Mouse (Mus musculus) forebrain, embryonic 10.5 days (tissue): ENCODE measurements around the gene Il4ra. TPM values are rescaled to one million over a fixed set of nuclear protein-coding genes. Genes with fewer than 3 reads are reported as not detected.

ENCODE experiments used
- DNase-seq: peaks from one replicate; pipeline ENCODE4 v3.0.0-alpha.2; 2017; ENCODE audit warnings: low spot score; ENCODE audit errors: extremely low spot score
- H3K27ac ChIP-seq: fragments of 300-500 bp; sonication (generic); 2 replicates; pipeline ENCODE4 v1.5.1; 2016; ENCODE audit warnings: mild to moderate bottlenecking
- H3K27me3 ChIP-seq: fragments of 300-500 bp; sonication (generic); 2 replicates; pipeline ENCODE4 v1.6.1; 2016; ENCODE audit warnings: mild to moderate bottlenecking; ENCODE audit not compliant: poor library complexity, severe bottlenecking
- H3K36me3 ChIP-seq: fragments of 300-500 bp; sonication (generic); replicated peaks from 2 replicates; pipeline ENCODE4 v1.6.1; 2016; ENCODE audit warnings: mild to moderate bottlenecking, moderate library complexity
- H3K4me1 ChIP-seq: fragments of 300-500 bp; sonication (generic); 2 replicates; pipeline ENCODE4 v1.6.1; 2016
- H3K4me3 ChIP-seq: fragments of 300-500 bp; sonication (generic); 2 replicates; pipeline ENCODE4 v1.5.1; 2016; ENCODE audit warnings: mild to moderate bottlenecking, moderate library complexity
- H3K9me3 ChIP-seq: fragments of 300-500 bp; sonication (generic); 2 replicates; pipeline ENCODE4 v1.6.1; 2016; ENCODE audit warnings: mild to moderate bottlenecking, moderate library complexity
- WGBS: fragments of 180-500 bp; shearing (Covaris S2); methylation state at CpG from one replicate; pipeline ENCODE4 v1.1.7; 2016; 5-methylcytosine and 5-hydroxymethylcytosine counted together
- polyA plus RNA-seq: library from polyadenylated mRNA; unstranded; fragments of >200 nt; fragmentation: Nextera tagmentation; extraction: Ambion mirVana; gene quantifications from 2 replicates; pipeline ENCODE4 v1.2.1, GENCODE M21; 2016

The Il4ra gene
- polyA plus RNA-seq, 1 experiment from 2014 or later, result 4.0 TPM

DNA sequence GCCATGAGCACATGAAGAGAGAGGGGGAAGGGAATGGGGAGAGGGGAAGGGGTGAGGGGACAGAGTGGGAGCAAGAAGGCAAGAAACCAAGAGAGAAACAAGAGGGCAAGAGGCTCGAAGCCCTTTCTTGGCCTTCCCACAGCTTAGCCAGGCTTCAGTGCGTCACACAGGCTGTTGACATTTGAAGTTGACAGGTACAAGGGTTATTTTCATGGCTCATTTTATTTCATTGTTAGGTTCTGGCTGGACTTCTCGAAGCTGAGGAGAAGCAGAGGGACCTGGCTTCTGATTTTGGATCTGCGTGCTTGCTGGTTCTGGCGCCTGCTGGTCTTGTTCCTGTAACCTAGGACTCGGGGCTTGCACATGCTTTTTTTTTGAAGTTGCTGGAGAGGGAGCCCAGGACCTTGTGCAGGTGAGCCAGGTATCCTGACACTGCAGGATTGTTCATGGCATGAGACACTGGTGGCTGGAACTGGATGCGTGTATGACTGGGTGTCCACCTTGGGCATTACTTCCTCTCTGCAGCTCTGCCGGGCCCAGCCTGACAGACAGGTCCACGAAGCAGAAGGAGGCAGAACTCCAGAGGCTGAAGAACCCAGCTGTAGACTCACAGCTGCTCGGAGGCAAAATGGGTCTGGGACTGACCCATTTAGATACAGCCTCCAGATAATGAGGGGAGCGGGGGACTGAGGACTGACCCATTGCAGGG is 12.6 kb downstream of the Il4ra start:
- H3K9me3 ChIP-seq, result no peaks in the 10 kb centered on the region
- DNase-seq, result no peak
- 83% methylated on average over 11 of the region's 11 CpGs for whole genome bisulfite sequencing
- H3K4me1 ChIP-seq, result peaks cover 17% of the 10 kb centered on the region
- no peak overlapping the region for H3K27ac ChIP-seq
- no peaks in the 10 kb centered on the region for H3K27me3 ChIP-seq
- no peak overlapping the region for H3K4me3 ChIP-seq
- H3K36me3 ChIP-seq, result no peaks in the 10 kb centered on the region

DNA sequence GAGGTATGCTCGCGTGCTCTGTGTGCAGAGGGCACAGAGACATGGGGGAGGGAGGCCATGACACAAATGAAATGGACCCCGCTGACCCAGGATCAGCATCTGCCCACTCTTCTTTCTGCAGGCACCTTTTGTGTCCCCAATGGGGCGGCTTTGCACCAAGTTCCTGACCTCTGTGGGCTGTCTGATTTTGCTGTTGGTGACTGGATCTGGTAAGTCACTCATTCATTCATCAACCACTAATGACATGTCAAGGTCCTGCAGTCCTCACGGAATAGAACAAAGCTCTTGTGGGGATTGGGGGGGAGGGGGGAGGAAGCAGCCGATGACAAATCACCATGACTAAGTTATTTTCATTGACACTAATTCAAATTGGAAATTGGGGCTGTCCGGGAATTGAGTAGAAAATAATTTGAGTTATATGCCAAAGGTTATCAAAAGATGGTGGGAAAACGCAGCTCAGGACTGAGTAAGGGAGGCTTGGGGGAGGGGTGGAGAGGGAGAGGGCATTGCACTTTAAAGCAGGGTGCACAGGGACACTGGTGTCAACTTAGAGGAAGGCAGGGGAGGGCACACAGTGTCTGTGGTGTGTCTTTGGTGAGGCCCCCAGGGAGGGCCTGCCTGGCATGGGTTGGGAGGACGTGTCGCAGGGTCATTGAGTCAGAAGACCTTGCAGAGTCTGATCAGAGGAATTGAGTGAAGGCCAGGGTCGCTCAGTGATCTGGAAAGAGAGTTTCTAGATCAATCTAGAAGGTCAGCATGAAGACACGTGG is 13.8 kb downstream of the Il4ra start:
- Histone ChIP-seq H3K27me3 (no peaks in the 10 kb centered on the region), H3K36me3 (0 out of 2 replicates have a peak, but pooled peaks cover 3% of the 10 kb centered on the region), H3K9me3 (no peaks in the 10 kb centered on the region), H3K4me3 (no peak overlapping the region), H3K4me1 (peaks cover 17% of the 10 kb centered on the region), H3K27ac (no peak overlapping the region)
- DNase-seq, result no peak
- WGBS, result 79% methylated on average over 12 of the region's 12 CpGs

DNA sequence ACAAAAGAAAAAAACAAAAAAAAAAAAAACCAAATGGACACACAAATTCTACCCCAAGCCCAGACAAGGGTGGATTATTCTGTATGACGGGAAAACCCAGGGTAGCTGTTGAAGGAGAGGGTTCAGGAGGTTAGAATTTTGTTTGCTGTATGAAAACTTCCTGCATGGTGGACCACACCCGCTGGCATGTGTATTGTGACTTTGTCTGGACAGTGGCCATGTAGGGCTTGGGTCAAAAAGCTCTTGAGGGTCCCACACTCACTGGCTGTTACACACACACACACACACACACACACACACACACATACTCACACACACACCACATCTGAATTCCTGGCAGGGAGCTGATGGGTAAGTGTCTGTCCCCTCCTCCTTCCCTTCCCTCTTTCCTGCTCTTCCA is 14.5 kb downstream of the Il4ra start:
- H3K4me1 ChIP-seq, result peaks cover 17% of the 10 kb centered on the region
- H3K4me3 ChIP-seq, result no peak overlapping the region
- no peak overlapping the region for H3K27ac ChIP-seq
- H3K9me3 ChIP-seq, result no peaks in the 10 kb centered on the region
- DNase-seq, result no peak
- WGBS, result 92% methylated on average over 2 of the region's 2 CpGs
- 0 out of 2 replicates have a peak, but pooled peaks cover 3% of the 10 kb centered on the region for H3K36me3 ChIP-seq
- no peaks in the 10 kb centered on the region for H3K27me3 ChIP-seq

DNA sequence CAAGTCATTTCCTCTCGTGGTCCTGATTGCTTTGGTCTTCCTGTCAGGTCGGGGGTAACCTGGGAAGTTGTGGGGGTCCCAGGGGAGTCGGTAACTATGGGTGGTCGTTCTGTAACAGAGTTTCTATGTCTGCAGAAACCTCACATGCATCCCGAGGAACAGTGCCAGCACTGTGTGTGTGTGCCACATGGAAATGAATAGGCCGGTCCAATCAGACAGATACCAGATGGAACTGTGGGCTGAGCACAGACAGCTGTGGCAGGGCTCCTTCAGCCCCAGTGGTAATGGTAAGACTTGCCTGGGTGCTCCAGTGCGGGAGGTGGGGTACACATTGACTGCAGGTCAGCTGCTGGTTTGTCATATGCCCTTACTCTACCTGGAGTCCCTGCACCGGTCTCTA is 17.0 kb downstream of the Il4ra start:
- Histone ChIP-seq H3K27me3 (no peaks in the 10 kb centered on the region), H3K27ac (no peak overlapping the region), H3K36me3 (0 out of 2 replicates have a peak, but pooled peaks cover 3% of the 10 kb centered on the region), H3K9me3 (no peaks in the 10 kb centered on the region), H3K4me3 (no peak overlapping the region), H3K4me1 (peaks cover 21% of the 10 kb centered on the region)
- 92% methylated on average over 8 of the region's 8 CpGs for WGBS
- no peak for DNase-seq

DNA sequence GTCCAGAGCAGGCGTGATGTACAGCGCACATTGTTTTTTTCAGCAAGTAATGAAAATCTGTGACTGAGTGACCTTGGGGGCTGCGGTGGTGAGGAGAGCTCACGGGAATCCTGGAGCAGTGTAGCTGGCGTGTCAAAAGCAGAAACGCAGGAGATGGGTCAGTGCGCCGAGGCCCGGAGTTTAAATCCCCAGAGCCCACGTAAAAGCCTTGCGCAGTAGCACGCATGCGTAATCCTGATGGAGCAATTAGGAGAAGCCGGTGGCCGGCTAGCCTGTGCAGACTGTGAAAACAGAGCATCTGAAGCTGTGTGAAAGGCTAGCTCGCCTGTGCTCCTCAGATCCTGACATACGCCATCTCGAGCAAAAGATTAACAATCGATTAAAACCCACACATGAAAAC is 20.0 kb downstream of the Il4ra start:
- no peak overlapping the region for H3K27ac ChIP-seq
- 90% methylated on average over 19 of the region's 19 CpGs for WGBS
- 0 out of 2 replicates have a peak, but pooled peaks cover 3% of the 10 kb centered on the region for H3K36me3 ChIP-seq
- 0 out of 2 replicates have a peak, but pooled peaks cover 7% of the 10 kb centered on the region for H3K4me1 ChIP-seq
- no peaks in the 10 kb centered on the region for H3K27me3 ChIP-seq
- no peak overlapping the region for H3K4me3 ChIP-seq
- H3K9me3 ChIP-seq, result no peaks in the 10 kb centered on the region
- DNase-seq, result no peak

DNA sequence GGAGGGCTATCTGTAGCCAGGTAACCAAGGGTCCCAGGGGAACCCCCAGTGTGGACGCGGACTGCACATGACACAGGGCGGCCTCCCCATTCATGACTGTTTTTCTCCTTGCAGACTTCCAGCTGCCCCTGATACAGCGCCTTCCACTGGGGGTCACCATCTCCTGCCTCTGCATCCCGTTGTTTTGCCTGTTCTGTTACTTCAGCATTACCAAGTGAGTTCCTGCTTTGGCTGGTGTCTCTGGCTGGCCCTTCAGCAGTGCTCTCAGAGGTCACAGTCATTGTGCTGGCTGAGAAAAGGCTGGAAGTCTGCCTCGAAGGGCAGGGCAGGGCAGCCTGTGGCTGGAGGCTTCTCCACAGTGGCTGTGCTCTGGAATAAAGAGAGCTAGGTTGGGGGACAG is 20.8 kb downstream of the Il4ra start:
- Histone ChIP-seq H3K9me3 (no peaks in the 10 kb centered on the region), H3K4me3 (no peak overlapping the region), H3K27ac (no peak overlapping the region), H3K4me1 (0 out of 2 replicates have a peak, but pooled peaks cover 7% of the 10 kb centered on the region), H3K27me3 (no peaks in the 10 kb centered on the region), H3K36me3 (0 out of 2 replicates have a peak, but pooled peaks cover 3% of the 10 kb centered on the region)
- DNase-seq, result no peak
- 83% methylated on average over 6 of the region's 6 CpGs for WGBS

DNA sequence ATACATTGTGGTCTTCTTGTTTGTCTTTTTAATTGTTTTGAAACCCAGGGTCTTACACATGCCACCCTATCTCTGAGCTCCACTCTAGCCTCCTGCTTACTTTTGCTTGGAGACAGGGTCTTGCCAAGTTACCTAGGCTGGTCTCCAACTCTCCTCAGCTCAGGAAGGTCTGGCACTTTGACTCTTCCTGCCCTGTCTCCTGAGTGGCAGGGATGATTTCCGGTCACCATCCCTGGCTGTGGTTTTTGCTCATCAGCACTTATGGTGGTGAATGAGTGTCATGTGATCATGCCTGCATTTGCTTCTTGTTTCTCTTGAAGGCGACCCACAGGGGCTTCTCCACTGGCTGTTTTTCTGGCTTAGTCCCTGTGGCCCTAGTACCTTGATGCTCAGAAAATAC is 21.9 kb downstream of the Il4ra start:
- no peak overlapping the region for H3K4me3 ChIP-seq
- WGBS, result 88% methylated on average over 2 of the region's 2 CpGs
- 0 out of 2 replicates have a peak, but pooled peaks cover 3% of the 10 kb centered on the region for H3K36me3 ChIP-seq
- 0 out of 2 replicates have a peak, but pooled peaks cover 7% of the 10 kb centered on the region for H3K4me1 ChIP-seq
- H3K27me3 ChIP-seq, result no peaks in the 10 kb centered on the region
- no peak for DNase-seq
- no peaks in the 10 kb centered on the region for H3K9me3 ChIP-seq
- no peak overlapping the region for H3K27ac ChIP-seq

DNA sequence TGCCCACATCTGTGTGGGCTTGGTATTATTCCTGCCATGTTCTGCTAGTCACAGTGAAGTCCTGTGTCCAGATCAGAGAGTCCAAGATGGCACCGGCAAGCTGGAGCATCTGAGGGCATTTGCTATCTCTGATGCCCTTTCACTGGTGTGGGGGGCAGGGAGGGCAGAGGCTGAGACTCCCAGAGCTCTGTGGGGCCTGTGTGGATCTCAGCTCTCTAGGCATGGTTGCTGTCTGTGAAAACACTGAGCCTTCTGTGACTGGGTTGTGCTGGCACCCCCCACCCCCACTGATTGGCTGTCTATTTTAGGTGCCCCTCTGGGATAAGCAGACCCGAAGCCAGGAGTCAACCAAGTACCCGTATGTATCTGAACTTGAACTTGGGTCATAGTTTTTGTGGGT is 22.9 kb downstream of the Il4ra start:
- H3K4me1 ChIP-seq, result 0 out of 2 replicates have a peak, but pooled peaks cover 7% of the 10 kb centered on the region
- DNase-seq, result no peak
- no peaks in the 10 kb centered on the region for H3K27me3 ChIP-seq
- WGBS, result 91% methylated on average over 3 of the region's 3 CpGs
- H3K27ac ChIP-seq, result no peak overlapping the region
- H3K36me3 ChIP-seq, result 0 out of 2 replicates have a peak, but pooled peaks cover 2% of the 10 kb centered on the region
- no peaks in the 10 kb centered on the region for H3K9me3 ChIP-seq
- H3K4me3 ChIP-seq, result no peak overlapping the region

DNA sequence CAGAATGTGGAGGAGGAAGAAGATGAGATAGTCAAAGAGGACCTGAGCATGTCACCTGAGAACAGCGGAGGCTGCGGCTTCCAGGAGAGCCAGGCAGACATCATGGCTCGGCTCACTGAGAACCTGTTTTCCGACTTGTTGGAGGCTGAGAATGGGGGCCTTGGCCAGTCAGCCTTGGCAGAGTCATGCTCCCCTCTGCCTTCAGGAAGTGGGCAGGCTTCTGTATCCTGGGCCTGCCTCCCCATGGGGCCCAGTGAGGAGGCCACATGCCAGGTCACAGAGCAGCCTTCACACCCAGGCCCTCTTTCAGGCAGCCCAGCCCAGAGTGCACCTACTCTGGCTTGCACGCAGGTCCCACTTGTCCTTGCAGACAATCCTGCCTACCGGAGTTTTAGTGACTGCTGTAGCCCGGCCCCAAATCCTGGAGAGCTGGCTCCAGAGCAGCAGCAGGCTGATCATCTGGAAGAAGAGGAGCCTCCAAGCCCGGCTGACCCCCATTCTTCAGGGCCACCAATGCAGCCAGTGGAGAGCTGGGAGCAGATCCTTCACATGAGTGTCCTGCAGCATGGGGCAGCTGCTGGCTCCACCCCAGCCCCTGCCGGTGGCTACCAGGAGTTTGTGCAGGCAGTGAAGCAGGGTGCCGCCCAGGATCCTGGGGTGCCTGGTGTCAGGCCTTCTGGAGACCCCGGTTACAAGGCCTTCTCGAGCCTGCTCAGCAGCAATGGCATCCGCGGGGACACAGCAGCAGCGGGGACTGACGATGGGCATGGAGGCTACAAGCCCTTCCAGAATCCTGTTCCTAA is 24.0 kb downstream of the Il4ra start:
- Histone ChIP-seq H3K36me3 (no peaks in the 10 kb centered on the region), H3K9me3 (no peaks in the 10 kb centered on the region), H3K27ac (no peak overlapping the region), H3K27me3 (no peaks in the 10 kb centered on the region), H3K4me1 (peaks cover 12% of the 10 kb centered on the region), H3K4me3 (no peak overlapping the region)
- WGBS, result 87% methylated on average over 16 of the region's 16 CpGs
- no peak for DNase-seq

DNA sequence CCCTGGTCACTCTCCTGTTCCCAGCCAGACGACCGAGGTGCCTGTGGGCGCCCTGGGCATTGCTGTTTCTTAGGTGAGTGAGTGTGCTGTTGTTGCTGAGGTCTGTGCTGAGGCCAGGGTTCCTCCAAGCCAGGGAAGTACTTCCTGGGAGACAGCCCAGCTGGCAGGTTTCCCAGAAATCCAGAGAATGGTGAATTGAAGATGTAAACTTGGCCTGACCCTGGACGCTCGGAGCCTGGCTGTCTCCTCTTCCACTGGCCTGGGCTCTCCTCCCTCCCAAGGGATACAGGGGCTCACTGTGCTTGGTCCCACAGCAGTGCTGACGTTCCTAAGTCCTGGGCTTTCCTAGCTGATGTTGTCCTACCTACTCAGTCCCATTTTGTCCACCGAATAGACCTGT is 25.1 kb downstream of the Il4ra start:
- WGBS, result 80% methylated on average over 7 of the region's 7 CpGs
- Histone ChIP-seq H3K4me3 (no peak overlapping the region), H3K27ac (no peak overlapping the region), H3K36me3 (no peaks in the 10 kb centered on the region), H3K4me1 (peaks cover 18% of the 10 kb centered on the region), H3K9me3 (no peaks in the 10 kb centered on the region), H3K27me3 (peaks cover 5% of the 10 kb centered on the region; the same call in 1 of the 2 replicates)
- no peak for DNase-seq

DNA sequence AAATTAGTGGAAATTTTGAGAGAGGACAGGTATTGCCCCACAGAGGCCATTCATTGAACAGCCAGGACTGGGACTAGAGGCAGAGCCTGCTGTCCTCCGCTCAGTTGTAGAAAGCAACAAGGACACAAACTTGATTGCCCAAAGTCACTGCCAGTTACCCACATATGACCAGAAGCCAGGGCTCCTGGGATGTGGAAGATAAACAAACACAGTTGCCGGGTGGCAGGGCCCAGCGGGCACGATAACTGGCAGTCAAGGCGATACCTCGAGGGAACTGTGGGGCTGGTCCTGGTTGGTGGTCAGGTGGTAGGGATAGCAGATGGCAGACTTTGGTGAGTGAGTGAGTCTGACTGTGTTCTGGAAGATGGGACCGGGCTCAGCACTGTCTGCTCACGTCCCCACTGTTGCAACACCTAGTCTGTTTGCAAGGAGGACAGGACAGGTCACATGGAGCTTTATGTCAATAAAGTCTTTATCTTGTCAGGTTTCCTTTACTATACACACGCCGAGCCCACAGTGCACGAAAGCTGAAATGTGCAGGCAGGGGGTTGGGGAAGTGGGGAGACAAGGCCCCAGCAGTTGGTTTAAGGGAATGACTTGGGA is 25.7 kb downstream of the Il4ra start:
- Histone ChIP-seq H3K36me3 (no peaks in the 10 kb centered on the region), H3K27me3 (peaks cover 9% of the 10 kb centered on the region; the same call in 1 of the 2 replicates), H3K9me3 (no peaks in the 10 kb centered on the region), H3K27ac (no peak overlapping the region), H3K4me1 (peaks cover 12% of the 10 kb centered on the region), H3K4me3 (no peak overlapping the region)
- WGBS, result 87% methylated on average over 11 of the region's 11 CpGs
- no peak for DNase-seq

DNA sequence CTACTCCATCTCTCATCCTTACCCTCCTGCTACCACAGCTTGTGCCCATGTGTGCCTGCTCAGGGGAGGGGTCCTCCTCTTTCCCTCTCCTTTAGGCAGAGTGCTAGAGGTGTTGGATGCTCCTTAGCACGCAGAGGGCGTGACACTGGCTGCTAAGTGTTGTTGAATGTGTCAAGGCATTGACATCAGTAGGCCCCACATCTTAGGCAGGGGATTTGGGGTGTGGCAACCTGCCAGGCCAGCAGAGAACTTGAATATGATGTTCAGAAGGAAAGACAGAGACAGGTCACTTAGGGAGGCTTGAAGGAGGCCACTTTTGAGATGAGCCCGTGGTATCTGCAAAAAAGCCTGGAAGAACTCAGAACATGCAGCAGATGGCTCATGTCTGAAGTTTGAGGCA is 26.2 kb downstream of the Il4ra start:
- H3K4me3 ChIP-seq, result no peak overlapping the region
- H3K36me3 ChIP-seq, result no peaks in the 10 kb centered on the region
- H3K9me3 ChIP-seq, result no peaks in the 10 kb centered on the region
- no peak for DNase-seq
- WGBS, result 82% methylated on average over 3 of the region's 3 CpGs
- no peak overlapping the region for H3K27ac ChIP-seq
- H3K27me3 ChIP-seq, result peaks cover 9% of the 10 kb centered on the region; the same call in 1 of the 2 replicates
- peaks cover 12% of the 10 kb centered on the region for H3K4me1 ChIP-seq
